ENCODE assay signal across 8 mouse cellular contexts in genomic region chr1:59684819-59685755, GRCm38 (mm10). TPM values are rescaled to one million over a fixed set of nuclear protein-coding genes. Genes with fewer than 3 reads are reported as not detected.
DNase-seq lines count a peak whose midpoint lies in the region; ATAC-seq lines count a peak whose summit lies in the region.

Gene Nop58 (plus strand): TSS chr1:59684971.

- peak; percentile 94 to 99 for ATAC-seq in hematopoietic stem cell, adult 5-6 weeks (replicated peaks in 1 of 2; ENCODE audit: insufficient read depth in 1 of 2, low FRiP score in 2 of 2, low TSS enrichment in 1 of 2, low read depth in 1 of 2, poor library complexity in 2 of 2, severe bottlenecking in 2 of 2)
- ATAC-seq in lung, embryonic 16.5 days (ENCODE audit: low read depth), result peak; percentile 98

- peak within 1 kb of the TSS; percentile 78 for H3K9ac ChIP-seq in lung, embryonic 16.5 days (ENCODE audit: low read length)

- DNase-seq in MEL-GATA-1-ER (ENCODE audit: extremely low read depth, low read depth), result peak; percentile 99
- DNase-seq in cerebellum, adult 8-10 months, result peak; percentile 83
- peak; percentile 97 for DNase-seq in forelimb bud, embryonic 11.5 days (ENCODE audit: low read depth, low spot score)
- peak; percentile 84 for DNase-seq in layer of hippocampus, adult 9-10 months (ENCODE audit: low spot score)
- peak; percentile 57 for DNase-seq in ovary, postnatal 10 days (ENCODE audit: low spot score)
- peak; percentile 78 to 84 for DNase-seq in thymus, postnatal 10 days (ENCODE audit: low spot score in 2 of 2)

- no peaks in the 10 kb centered on the region for H3K9me3 ChIP-seq in lung, embryonic 16.5 days (ENCODE audit: control insufficient read depth, low read length)

- H3K27me3 ChIP-seq in lung, embryonic 16.5 days (ENCODE audit: control insufficient read depth, insufficient read depth, low read depth, low read length), result no peaks in the 10 kb centered on the region; the same call in 1 of the 2 replicates

- no peaks in the 10 kb centered on the region for H3K36me3 ChIP-seq in lung, embryonic 16.5 days (ENCODE audit: control insufficient read depth, insufficient read depth, low read length)

- H3K4me3 ChIP-seq in lung, embryonic 16.5 days (ENCODE audit: low read length), result peak within 1 kb of the TSS; percentile 78

- peak within 1 kb of the TSS; percentile 83 for H3K4me2 ChIP-seq in lung, embryonic 16.5 days (ENCODE audit: low read depth, low read length)

- under 1% methylated on average over 49 of the region's 49 CpGs for WGBS in lung, embryonic 16.5 days

- H3K27ac ChIP-seq in lung, embryonic 16.5 days (ENCODE audit: low read length), result peak within 1 kb of the TSS; percentile 85

- H3K4me1 ChIP-seq in lung, embryonic 16.5 days (replicated peaks; ENCODE audit: control insufficient read depth, insufficient read depth, low read length), result peaks cover 14% of the 10 kb centered on the region

RNA-seq across cellular contexts. Expression of gene Nop58, which starts in this region (rescaled TPM):
- 1,382 and 1,858 TPM in 2 replicates for total RNA-seq in hematopoietic stem cell, adult 5-6 weeks (2017)
- 188 and 207 TPM in 2 replicates for polyA plus RNA-seq in lung, embryonic 16.5 days (2015; fragmentation: Nextera tagmentation; extraction: Ambion mirVana)

Comparison
In these comparisons a context has a peak if more than half of its experiments do, and no peak if none do; other contexts are left out.
1. Peak in every context shown above with its lines: DNase-seq, ATAC-seq, H3K4me3 ChIP-seq and H3K27ac ChIP-seq.